Comparison of ENCODE assay signal across 8 mouse cellular contexts in genomic region chr16:87796514-87797248, GRCm38 (mm10).
DNase-seq lines count a peak whose midpoint lies in the region; ATAC-seq and TF ChIP-seq lines count a peak whose summit lies in the region.

No protein-coding gene starts in this region.

- intact Hi-C loops in gastrocnemius, adult 2 months (cut with DNase I), result no loop called here

- H3K4me2 ChIP-seq in heart, embryonic 11.5 days, result peak overlapping the region; percentile 72
- peak overlapping the region; percentile 57 for H3K4me2 ChIP-seq in limb, embryonic 15.5 days
- peak overlapping the region; percentile 53 for H3K4me2 ChIP-seq in midbrain, embryonic 14.5 days (ENCODE audit: low read length)

- H3K4me1 ChIP-seq in heart, embryonic 11.5 days (ENCODE audit: control insufficient read depth, insufficient read depth, low read length), result no peaks in the 10 kb centered on the region
- H3K4me1 ChIP-seq in limb, embryonic 15.5 days, result peaks cover 7% of the 10 kb centered on the region
- H3K4me1 ChIP-seq in midbrain, embryonic 14.5 days (ENCODE audit: control insufficient read depth, insufficient read depth, low read length), result peaks cover 17% of the 10 kb centered on the region

- peak overlapping the region; percentile 69 for H3K9ac ChIP-seq in heart, embryonic 11.5 days (ENCODE audit: low read depth, low read length)
- no peak overlapping the region for H3K9ac ChIP-seq in limb, embryonic 15.5 days
- H3K9ac ChIP-seq in midbrain, embryonic 14.5 days (replicated peaks; ENCODE audit: low read length), result no peak overlapping the region; the same call in 1 of the 2 replicates

- peak; percentile 64; the same call in 1 of the 2 replicates for ATAC-seq in heart, embryonic 11.5 days (replicated peaks; ENCODE audit: insufficient number of reproducible peaks, low FRiP score, low TSS enrichment)
- ATAC-seq in limb, embryonic 15.5 days (ENCODE audit: insufficient number of reproducible peaks, low FRiP score, low TSS enrichment, low read depth), result peak; percentile 57; the same call in 1 of the 2 replicates
- ATAC-seq in midbrain, embryonic 14.5 days (ENCODE audit: low FRiP score, low TSS enrichment), result peak; percentile 75; the same call in 1 of the 2 replicates

- DNase-seq in gastrocnemius, adult 2 months, result peak; percentile 33
- no peak for DNase-seq in gastrocnemius, postnatal 4 days (ENCODE audit: low spot score in 2 of 2)
- peak; percentile 76 for DNase-seq in embryo, embryonic 10.5 days (ENCODE audit: low spot score)
- peak; percentile 69 to 73 for DNase-seq in kidney, adult 8-10 months
- DNase-seq in midbrain, embryonic 14.5 days, result peak; percentile 82
- DNase-seq in telencephalon, adult 2 months (ENCODE audit: low read depth, low spot score), result peak; percentile 32

- no peak overlapping the region for H3K27ac ChIP-seq in gastrocnemius, adult 2 months
- H3K27ac ChIP-seq in heart, embryonic 11.5 days (ENCODE audit: low read depth, low read length), result no peak overlapping the region
- H3K27ac ChIP-seq in limb, embryonic 15.5 days, result no peak overlapping the region; the same call in 1 of the 2 replicates
- H3K27ac ChIP-seq in midbrain, embryonic 14.5 days (replicated peaks; ENCODE audit: low read depth, low read length), result no peak overlapping the region

- no peaks in the 10 kb centered on the region for H3K36me3 ChIP-seq in heart, embryonic 11.5 days (ENCODE audit: control insufficient read depth, insufficient read depth, low read length)
- no peaks in the 10 kb centered on the region for H3K36me3 ChIP-seq in limb, embryonic 15.5 days
- no peaks in the 10 kb centered on the region for H3K36me3 ChIP-seq in midbrain, embryonic 14.5 days (ENCODE audit: control insufficient read depth, insufficient read depth, low read length)

- H3K4me3 ChIP-seq in gastrocnemius, adult 2 months, result peak overlapping the region; percentile 67
- peak overlapping the region; percentile 50 for H3K4me3 ChIP-seq in heart, embryonic 11.5 days (ENCODE audit: low read depth, low read length)
- H3K4me3 ChIP-seq in limb, embryonic 15.5 days, result peak overlapping the region; percentile 34
- H3K4me3 ChIP-seq in midbrain, embryonic 14.5 days (replicated peaks; ENCODE audit: low read depth, low read length), result peak overlapping the region; percentile 23

- WGBS in heart, embryonic 11.5 days (ENCODE audit: insufficient replicate concordance), result 7% methylated on average over 20 of the region's 20 CpGs
- WGBS in limb, embryonic 15.5 days, result 7% methylated on average over 20 of the region's 20 CpGs
- WGBS in midbrain, embryonic 14.5 days, result 2% methylated on average over 20 of the region's 20 CpGs

- TF ChIP-seq CTCF in gastrocnemius, adult 2 months (IDR thresholded peaks at IDR 0.05), result no peak

- H3K27me3 ChIP-seq in heart, embryonic 11.5 days (ENCODE audit: control insufficient read depth, insufficient read depth, low read length), result no peaks in the 10 kb centered on the region
- H3K27me3 ChIP-seq in limb, embryonic 15.5 days, result no peaks in the 10 kb centered on the region
- H3K27me3 ChIP-seq in midbrain, embryonic 14.5 days (ENCODE audit: control insufficient read depth, insufficient read depth, low read length), result no peaks in the 10 kb centered on the region

- H3K9me3 ChIP-seq in heart, embryonic 11.5 days (replicated peaks; ENCODE audit: control insufficient read depth, low read length), result no peaks in the 10 kb centered on the region
- no peaks in the 10 kb centered on the region for H3K9me3 ChIP-seq in limb, embryonic 15.5 days
- H3K9me3 ChIP-seq in midbrain, embryonic 14.5 days (ENCODE audit: control insufficient read depth, low read length), result no peaks in the 10 kb centered on the region

Comparison
In these comparisons a context has a peak if more than half of its experiments do, and no peak if none do; other contexts are left out.
1. DNase-seq: peak in gastrocnemius, adult 2 months (single experiment), embryo, embryonic 10.5 days (single experiment), kidney, adult 8-10 months (2 of 2), midbrain, embryonic 14.5 days (single experiment) and telencephalon, adult 2 months (single experiment); none in gastrocnemius, postnatal 4 days (0 of 2).
2. Peak in every context shown above with its lines, with median percentiles within 50 percentile points of each other: H3K4me3 ChIP-seq, ATAC-seq and H3K4me2 ChIP-seq.